Mouse (Mus musculus): ENCODE measurements around the gene Ptov1. TPM values are rescaled to one million over a fixed set of nuclear protein-coding genes. Genes with fewer than 3 reads are reported as not detected.

Gene Ptov1
- polyA plus RNA-seq, 1 experiment from 2014 or later, result 501 TPM

- peaks cover 16% of the 10 kb centered on the region; the same call in 1 of the 2 replicates for H3K4me1 ChIP-seq (ENCODE audit: control insufficient read depth, insufficient read depth, low read length)
- H3K36me3 ChIP-seq (ENCODE audit: control insufficient read depth, insufficient read depth, low read length), result peaks cover 44% of the 10 kb centered on the region
- WGBS, result 58% methylated on average over 14 of the region's 14 CpGs
- no peak overlapping the region for H3K9ac ChIP-seq (ENCODE audit: low read depth, low read length)
- peak overlapping the region; percentile 50; the same call in 1 of the 2 replicates for H3K4me2 ChIP-seq (replicated peaks; ENCODE audit: low read depth, low read length)
- H3K27ac ChIP-seq (ENCODE audit: low read depth, low read length), result no peak overlapping the region
- 0 out of 2 replicates have a peak, but pooled peaks cover 4% of the 10 kb centered on the region for H3K27me3 ChIP-seq (ENCODE audit: control insufficient read depth, insufficient read depth, low read length)
- no peak overlapping the region for H3K4me3 ChIP-seq (ENCODE audit: low read length)
- H3K9me3 ChIP-seq (ENCODE audit: control insufficient read depth, low read length), result no peaks in the 10 kb centered on the region
- ATAC-seq (ENCODE audit: low FRiP score, low TSS enrichment), result no peak
Observed at GRCm38 (mm10) chr7:44840426-44840825, 29.2 kb downstream of the Ptov1 start.

GRCm38 (mm10) chr7:44839491-44840191, 29.9 kb downstream of the Ptov1 start:
- Histone ChIP-seq H3K4me1 (ENCODE audit: control insufficient read depth, insufficient read depth, low read length) (peaks cover 16% of the 10 kb centered on the region; the same call in 1 of the 2 replicates), H3K27me3 (ENCODE audit: control insufficient read depth, insufficient read depth, low read length) (0 out of 2 replicates have a peak, but pooled peaks cover 4% of the 10 kb centered on the region), H3K4me2 (replicated peaks; ENCODE audit: low read depth, low read length) (peak overlapping the region; percentile 50), H3K9me3 (ENCODE audit: control insufficient read depth, low read length) (no peaks in the 10 kb centered on the region), H3K36me3 (ENCODE audit: control insufficient read depth, insufficient read depth, low read length) (peaks cover 36% of the 10 kb centered on the region), H3K4me3 (ENCODE audit: low read length) (peak overlapping the region; percentile 26), H3K9ac (ENCODE audit: low read depth, low read length) (peak overlapping the region; percentile 46; the same call in 1 of the 2 replicates), H3K27ac (ENCODE audit: low read depth, low read length) (no peak overlapping the region)
- ATAC-seq (ENCODE audit: low FRiP score, low TSS enrichment), result peak; percentile 62
- WGBS, result 2% methylated on average over 58 of the region's 58 CpGs

DNA sequence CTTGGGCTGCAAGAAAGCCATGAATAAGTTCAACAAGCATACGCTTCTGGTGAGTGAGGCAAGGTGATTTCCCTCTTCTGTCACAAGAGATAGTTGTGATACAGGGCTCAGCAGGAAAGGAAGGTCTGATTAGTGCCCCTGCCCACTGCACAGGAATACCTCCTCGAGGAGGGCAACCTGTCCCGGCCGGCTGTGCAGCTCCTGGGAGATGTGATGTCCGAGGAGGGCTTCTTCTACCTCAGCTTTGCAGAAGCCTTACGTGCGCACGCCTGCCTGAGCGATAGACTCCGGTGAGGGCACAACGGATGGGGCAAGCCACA, 30.5 kb downstream of the Ptov1 start:
- H3K4me2 ChIP-seq (replicated peaks; ENCODE audit: low read depth, low read length), result peak overlapping the region; percentile 50
- H3K4me3 ChIP-seq (ENCODE audit: low read length), result peak overlapping the region; percentile 26; the same call in 1 of the 2 replicates
- H3K9ac ChIP-seq (ENCODE audit: low read depth, low read length), result peak overlapping the region; percentile 46; the same call in 1 of the 2 replicates
- no peaks in the 10 kb centered on the region for H3K9me3 ChIP-seq (ENCODE audit: control insufficient read depth, low read length)
- WGBS, result 22% methylated on average over 11 of the region's 11 CpGs
- peaks cover 31% of the 10 kb centered on the region for H3K36me3 ChIP-seq (ENCODE audit: control insufficient read depth, insufficient read depth, low read length)
- ATAC-seq (ENCODE audit: low FRiP score, low TSS enrichment), result no peak
- 0 out of 2 replicates have a peak, but pooled peaks cover 4% of the 10 kb centered on the region for H3K27me3 ChIP-seq (ENCODE audit: control insufficient read depth, insufficient read depth, low read length)
- H3K27ac ChIP-seq (ENCODE audit: low read depth, low read length), result no peak overlapping the region
- peaks cover 16% of the 10 kb centered on the region; the same call in 1 of the 2 replicates for H3K4me1 ChIP-seq (ENCODE audit: control insufficient read depth, insufficient read depth, low read length)

GRCm38 (mm10) chr7:44838073-44838472, 31.5 kb downstream of the Ptov1 start:
- ATAC-seq (ENCODE audit: low FRiP score, low TSS enrichment), result no peak
- H3K27me3 ChIP-seq (ENCODE audit: control insufficient read depth, insufficient read depth, low read length), result 0 out of 2 replicates have a peak, but pooled peaks cover 4% of the 10 kb centered on the region

DNA sequence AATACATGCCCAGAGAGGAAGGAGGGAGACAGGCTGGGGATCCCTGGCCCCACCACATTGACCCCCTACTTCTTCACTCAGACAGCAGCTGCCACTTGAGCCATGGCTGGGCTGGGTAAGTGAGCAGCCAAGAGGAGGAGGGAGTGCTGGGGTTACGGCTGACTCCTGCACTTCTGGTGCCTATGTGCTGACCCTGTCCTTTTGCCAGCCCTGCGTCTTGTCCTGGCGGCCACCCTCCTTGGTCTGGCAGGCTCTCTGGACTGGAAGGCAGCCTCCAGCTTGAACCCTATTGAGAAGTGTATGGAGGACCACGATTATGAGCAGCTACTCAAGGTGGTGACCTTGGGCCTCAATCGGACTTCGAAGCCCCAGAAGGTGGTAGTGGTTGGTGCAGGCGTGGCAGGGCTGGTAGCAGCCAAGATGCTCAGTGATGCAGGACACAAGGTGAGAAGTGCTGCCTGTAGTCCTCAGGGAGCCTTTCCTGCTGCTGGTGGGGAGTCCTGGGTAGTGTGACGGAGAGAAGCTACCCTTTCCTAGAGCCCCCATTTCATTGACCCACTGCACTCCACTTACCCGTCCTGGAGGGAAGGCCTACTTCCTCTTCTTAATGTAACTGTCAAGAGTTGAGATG, 33.0 kb downstream of the Ptov1 start:
- Histone ChIP-seq H3K4me1 (ENCODE audit: control insufficient read depth, insufficient read depth, low read length) (peaks cover 16% of the 10 kb centered on the region; the same call in 1 of the 2 replicates), H3K4me3 (ENCODE audit: low read length) (no peak overlapping the region), H3K27ac (ENCODE audit: low read depth, low read length) (no peak overlapping the region), H3K9ac (ENCODE audit: low read depth, low read length) (no peak overlapping the region), H3K9me3 (ENCODE audit: control insufficient read depth, low read length) (no peaks in the 10 kb centered on the region), H3K27me3 (ENCODE audit: control insufficient read depth, insufficient read depth, low read length) (0 out of 2 replicates have a peak, but pooled peaks cover 4% of the 10 kb centered on the region), H3K4me2 (replicated peaks; ENCODE audit: low read depth, low read length) (no peak overlapping the region), H3K36me3 (ENCODE audit: control insufficient read depth, insufficient read depth, low read length) (peaks cover 12% of the 10 kb centered on the region)
- ATAC-seq (ENCODE audit: low FRiP score, low TSS enrichment), result no peak
- 75% methylated on average over 9 of the region's 9 CpGs for WGBS

More at GRCm38 (mm10) chr7:44838073-44838472, 31.5 kb downstream of the Ptov1 start:
- peaks cover 16% of the 10 kb centered on the region; the same call in 1 of the 2 replicates for H3K4me1 ChIP-seq (ENCODE audit: control insufficient read depth, insufficient read depth, low read length)
- H3K9me3 ChIP-seq (ENCODE audit: control insufficient read depth, low read length), result no peaks in the 10 kb centered on the region
- peaks cover 21% of the 10 kb centered on the region for H3K36me3 ChIP-seq (ENCODE audit: control insufficient read depth, insufficient read depth, low read length)
- no peak overlapping the region for H3K4me2 ChIP-seq (replicated peaks; ENCODE audit: low read depth, low read length)
- H3K9ac ChIP-seq (ENCODE audit: low read depth, low read length), result no peak overlapping the region
- no peak overlapping the region for H3K27ac ChIP-seq (ENCODE audit: low read depth, low read length)
- WGBS, result 90% methylated on average over 6 of the region's 6 CpGs
- no peak overlapping the region for H3K4me3 ChIP-seq (ENCODE audit: low read length)

GRCm38 (mm10) chr7:44836016-44836404, 33.6 kb downstream of the Ptov1 start:
- peaks cover 16% of the 10 kb centered on the region; the same call in 1 of the 2 replicates for H3K4me1 ChIP-seq (ENCODE audit: control insufficient read depth, insufficient read depth, low read length)
- H3K27me3 ChIP-seq (ENCODE audit: control insufficient read depth, insufficient read depth, low read length), result 0 out of 2 replicates have a peak, but pooled peaks cover 4% of the 10 kb centered on the region
- H3K9ac ChIP-seq (ENCODE audit: low read depth, low read length), result no peak overlapping the region
- no peak overlapping the region for H3K4me2 ChIP-seq (replicated peaks; ENCODE audit: low read depth, low read length)
- H3K9me3 ChIP-seq (ENCODE audit: control insufficient read depth, low read length), result no peaks in the 10 kb centered on the region
- ATAC-seq (ENCODE audit: low FRiP score, low TSS enrichment), result no peak
- H3K4me3 ChIP-seq (ENCODE audit: low read length), result no peak overlapping the region
- no peak overlapping the region for H3K27ac ChIP-seq (ENCODE audit: low read depth, low read length)
- WGBS, result 22% methylated on average over 3 of the region's 3 CpGs
- H3K36me3 ChIP-seq (ENCODE audit: control insufficient read depth, insufficient read depth, low read length), result peaks cover 14% of the 10 kb centered on the region

DNA sequence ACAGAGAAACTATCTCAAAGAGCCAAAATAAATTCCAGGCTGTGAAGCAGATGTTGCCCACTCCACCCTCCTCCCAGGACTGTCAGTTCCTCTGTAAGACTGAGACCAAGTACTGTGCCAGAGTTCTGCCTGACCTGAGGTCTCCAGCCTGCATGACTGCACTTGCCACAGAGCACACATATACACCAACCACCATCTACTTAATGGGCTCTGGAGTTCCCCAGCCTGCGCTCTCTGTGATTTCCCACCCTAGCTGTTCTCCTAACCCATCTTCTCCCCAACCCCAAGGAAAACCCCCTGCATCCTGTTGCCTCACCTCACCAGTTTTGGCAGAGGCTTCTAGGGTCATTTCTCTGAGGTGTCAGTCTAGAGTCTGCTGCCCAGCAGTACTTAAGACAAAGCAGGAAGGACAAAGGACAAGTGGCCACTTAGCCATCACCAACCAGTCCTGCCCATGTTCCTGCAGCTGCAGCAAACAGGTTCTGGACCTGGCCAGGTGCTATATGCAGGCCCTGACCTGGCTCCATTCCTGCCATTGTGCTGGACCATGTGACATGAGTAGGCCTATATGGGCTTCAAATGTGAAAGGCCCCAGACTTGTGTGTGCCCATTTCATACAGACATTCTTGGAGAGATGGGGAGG, 34.1 kb downstream of the Ptov1 start:
- ATAC-seq (ENCODE audit: low FRiP score, low TSS enrichment), result no peak
- Histone ChIP-seq H3K9ac (ENCODE audit: low read depth, low read length) (no peak overlapping the region), H3K27me3 (ENCODE audit: control insufficient read depth, insufficient read depth, low read length) (0 out of 2 replicates have a peak, but pooled peaks cover 4% of the 10 kb centered on the region), H3K9me3 (ENCODE audit: control insufficient read depth, low read length) (no peaks in the 10 kb centered on the region), H3K4me1 (ENCODE audit: control insufficient read depth, insufficient read depth, low read length) (peaks cover 16% of the 10 kb centered on the region; the same call in 1 of the 2 replicates), H3K4me2 (replicated peaks; ENCODE audit: low read depth, low read length) (no peak overlapping the region), H3K4me3 (ENCODE audit: low read length) (no peak overlapping the region), H3K27ac (ENCODE audit: low read depth, low read length) (no peak overlapping the region), H3K36me3 (ENCODE audit: control insufficient read depth, insufficient read depth, low read length) (peaks cover 19% of the 10 kb centered on the region)
- 88% methylated on average over 1 of the region's 1 CpGs for WGBS

- peaks cover 44% of the 10 kb centered on the region for H3K36me3 ChIP-seq (ENCODE audit: control insufficient read depth, insufficient read depth, low read length)
- no peak overlapping the region for H3K4me3 ChIP-seq (ENCODE audit: low read length)
- no peaks in the 10 kb centered on the region for H3K9me3 ChIP-seq (ENCODE audit: control insufficient read depth, low read length)
- ATAC-seq (ENCODE audit: low FRiP score, low TSS enrichment), result no peak
- no peak overlapping the region for H3K9ac ChIP-seq (ENCODE audit: low read depth, low read length)
- H3K4me1 ChIP-seq (ENCODE audit: control insufficient read depth, insufficient read depth, low read length), result 0 out of 2 replicates have a peak, but pooled peaks cover 6% of the 10 kb centered on the region
- no peaks in the 10 kb centered on the region for H3K27me3 ChIP-seq (ENCODE audit: control insufficient read depth, insufficient read depth, low read length)
- 65% methylated on average over 4 of the region's 4 CpGs for WGBS
- H3K27ac ChIP-seq (ENCODE audit: low read depth, low read length), result no peak overlapping the region
- H3K4me2 ChIP-seq (replicated peaks; ENCODE audit: low read depth, low read length), result no peak overlapping the region
Observed at GRCm38 (mm10) chr7:44832763-44833162, 36.8 kb downstream of the Ptov1 start.
